Mouse (Mus musculus): ENCODE data around the gene Palm3.

GRCm38 (mm10) chr8:84042948-84043342 is 21.7 kb downstream of the Palm3 start:
- TF ChIP-seq CTCF (IDR thresholded peaks at IDR 0.05) (no peak), EP300 (IDR thresholded peaks at IDR 0.05) (no peak)

Measured in lung, postnatal 0 days (tissue).